Mouse (Mus musculus): ENCODE data around the gene Gm30191.
"Not testable (repeated sequence)": the region's sequence is repeated elsewhere in the genome, so short reads cannot be mapped to it uniquely, and the experiment has no call there.

The Gm30191 gene

DNA sequence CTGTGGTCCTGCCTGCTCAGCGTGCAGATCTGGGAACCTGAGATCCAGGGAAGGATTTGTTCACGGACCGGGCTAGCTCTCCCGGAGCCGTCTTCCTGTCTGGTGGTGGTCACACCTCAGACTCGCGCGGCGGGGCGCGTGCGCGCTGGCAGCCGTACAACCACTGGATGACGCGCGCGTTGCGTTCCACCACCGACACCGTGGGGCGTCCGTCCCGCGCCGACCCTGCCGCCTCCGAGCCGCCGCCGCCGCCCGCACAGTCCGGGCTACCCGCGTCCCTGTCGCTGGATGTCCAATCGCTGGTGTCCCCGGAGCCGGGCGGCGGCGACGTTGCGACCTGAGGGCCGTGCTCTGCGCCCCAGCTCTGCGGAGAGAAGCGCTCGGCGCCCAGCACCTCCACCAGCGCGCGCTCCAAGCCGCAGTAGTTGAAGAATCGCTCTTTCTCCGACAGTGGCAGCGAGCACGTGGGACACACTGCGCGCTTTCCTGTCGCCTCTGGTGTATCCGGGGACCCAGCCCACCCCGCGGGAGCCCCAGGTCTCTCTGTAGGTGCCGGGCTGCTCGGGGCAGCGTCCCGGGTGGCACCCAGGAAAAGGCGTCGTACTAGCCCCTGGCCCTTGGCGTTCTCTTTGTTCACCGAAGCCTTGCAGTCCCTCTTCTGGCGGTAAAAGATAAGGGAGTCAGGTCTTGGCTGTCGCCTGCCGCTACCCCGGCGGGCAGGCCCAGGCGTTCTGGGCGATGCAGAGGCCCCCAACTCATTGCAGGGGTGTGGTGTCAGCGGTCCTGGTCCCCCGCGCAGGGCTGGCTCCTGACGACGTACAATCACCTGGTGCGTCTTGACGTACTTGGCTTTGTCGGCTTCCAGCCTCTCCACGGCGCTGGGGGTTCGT lies 4.8 kb downstream of the Gm30191 start:
- no peak for DNase-seq (ENCODE audit: low spot score in 2 of 2)

DNA sequence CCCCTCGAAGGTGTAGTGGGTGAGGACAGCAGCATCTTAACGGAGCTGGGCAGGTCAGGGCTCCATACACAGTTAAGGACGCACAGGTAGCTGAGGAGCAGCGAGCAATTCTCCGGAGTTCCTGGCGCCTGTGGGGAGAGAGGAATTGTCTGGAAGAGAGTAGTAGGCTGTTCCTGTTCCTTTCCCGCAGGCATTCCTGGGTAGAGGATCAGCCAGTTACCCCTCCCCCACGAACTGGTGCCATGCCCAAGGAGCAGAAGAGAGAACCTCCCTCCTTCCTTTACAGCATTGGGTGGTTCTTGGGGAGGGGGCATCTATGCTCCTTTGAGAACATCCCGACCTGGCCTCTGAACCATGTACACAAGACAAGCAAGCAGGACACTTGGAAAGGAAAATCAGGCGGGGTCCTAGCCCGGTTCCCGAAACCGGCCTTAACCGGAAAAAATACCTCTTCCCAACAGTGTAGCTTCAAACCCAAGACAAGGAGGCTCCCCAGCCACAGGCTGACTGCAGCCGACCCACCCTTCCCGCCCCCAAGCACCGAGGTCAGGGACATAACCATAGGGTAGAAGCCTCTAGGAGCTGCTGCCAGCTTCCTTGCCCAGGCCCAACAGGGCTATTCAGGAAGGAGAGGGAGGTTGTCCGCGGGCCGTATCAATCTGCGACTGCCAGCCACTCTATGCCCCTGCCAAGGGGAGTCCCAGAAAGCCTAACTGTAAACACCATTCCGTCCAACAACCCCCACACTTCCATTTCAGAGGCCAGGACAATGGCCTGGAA lies 5.6 kb downstream of the Gm30191 start:
- DNase-seq (ENCODE audit: low spot score in 2 of 2): no peak

DNA sequence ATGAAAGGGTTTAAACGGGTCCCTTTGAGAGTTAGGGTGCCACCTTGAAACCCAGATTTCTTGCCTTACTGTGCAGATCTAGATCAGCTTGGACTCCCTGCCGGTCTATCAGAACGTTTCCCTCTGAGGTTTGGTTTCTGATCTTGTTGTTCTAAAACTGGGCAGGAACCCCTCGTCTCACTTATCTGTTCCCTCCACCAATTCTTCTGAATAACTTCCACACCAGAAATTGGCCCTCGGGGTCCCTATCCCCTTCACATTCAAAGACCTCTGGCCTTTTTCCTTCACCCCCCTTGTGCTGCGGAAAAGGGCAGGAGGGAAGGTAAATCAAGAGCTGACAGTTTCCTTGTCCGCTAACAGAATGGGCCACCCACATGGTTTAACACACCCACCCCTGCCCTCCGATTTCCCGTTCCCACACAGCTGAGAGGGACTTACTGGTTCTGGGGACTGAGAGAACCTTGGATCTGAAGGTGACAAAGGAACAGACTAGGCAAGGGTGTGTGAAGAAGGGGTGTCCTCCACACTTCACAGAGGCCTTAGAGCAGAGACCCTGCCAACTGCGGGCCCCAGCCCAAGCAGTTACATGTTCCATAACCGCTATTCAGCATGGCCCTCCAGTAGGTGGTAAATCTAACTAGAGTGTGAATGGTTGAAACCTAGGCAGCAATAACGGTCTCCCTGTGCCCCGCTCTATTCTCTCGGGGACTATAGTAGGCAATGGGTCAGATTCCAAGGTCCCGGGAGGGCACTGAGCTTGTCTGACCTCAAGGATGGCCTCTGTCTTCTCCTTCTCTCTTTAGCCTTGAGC lies 6.4 kb downstream of the Gm30191 start:
- DNase-seq (ENCODE audit: low spot score in 2 of 2): no peak

DNA sequence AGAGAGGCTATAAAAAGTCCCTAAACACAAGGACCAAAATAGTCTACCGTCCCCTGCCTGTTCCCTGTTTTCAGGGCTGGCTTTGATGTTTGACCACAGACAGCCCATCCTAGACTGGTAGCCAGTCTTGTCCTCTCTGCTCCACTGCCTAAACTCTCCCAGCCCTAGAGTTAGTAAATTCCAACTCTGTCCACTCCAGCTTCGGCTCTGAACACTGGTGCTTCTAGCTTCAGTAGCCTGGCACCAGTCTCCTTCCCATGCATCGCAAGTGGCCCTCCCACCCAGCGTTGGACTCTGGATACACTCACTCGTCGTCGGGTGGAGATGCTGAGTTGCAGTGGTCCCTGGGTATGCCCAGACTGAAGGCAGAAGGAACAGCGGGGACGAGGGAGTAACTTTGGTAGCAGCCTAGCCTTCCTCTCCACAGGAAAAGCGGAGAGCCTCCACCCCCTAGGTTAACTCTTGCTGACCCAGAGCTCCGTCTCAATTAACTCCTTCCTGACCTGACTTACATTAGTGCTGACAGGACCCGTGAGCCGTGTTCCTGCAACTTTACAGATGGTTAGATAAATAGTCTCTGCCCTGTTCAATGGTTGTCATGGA lies 7.1 kb downstream of the Gm30191 start, which contains the start of gene Grrp1:
Gene Grrp1 (minus strand): TSS at position 385 of the 603 bp plus-strand sequence.
- DNase-seq (ENCODE audit: low spot score in 2 of 2): no peak

DNA sequence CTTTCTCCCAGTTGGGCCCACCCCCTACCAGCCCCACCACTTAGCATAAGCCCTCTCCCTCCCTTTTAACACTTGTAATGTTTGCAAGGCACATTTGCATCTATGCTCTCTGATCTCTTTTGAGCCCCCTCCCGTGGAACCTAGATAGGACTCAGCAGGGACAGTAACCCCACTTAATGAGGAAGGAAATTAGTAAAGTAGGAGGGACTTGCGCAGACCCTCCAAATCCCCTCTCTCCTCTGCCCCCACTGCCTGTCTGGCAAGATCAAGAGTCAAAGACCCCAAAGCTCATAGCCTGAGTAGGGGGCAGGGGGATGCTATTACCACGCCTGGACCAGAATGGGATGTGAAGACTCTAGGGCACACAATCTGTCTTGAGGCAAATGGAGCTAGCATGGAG lies 8.1 kb downstream of the Gm30191 start:
- DNase-seq (ENCODE audit: low spot score in 2 of 2): no peak

DNA sequence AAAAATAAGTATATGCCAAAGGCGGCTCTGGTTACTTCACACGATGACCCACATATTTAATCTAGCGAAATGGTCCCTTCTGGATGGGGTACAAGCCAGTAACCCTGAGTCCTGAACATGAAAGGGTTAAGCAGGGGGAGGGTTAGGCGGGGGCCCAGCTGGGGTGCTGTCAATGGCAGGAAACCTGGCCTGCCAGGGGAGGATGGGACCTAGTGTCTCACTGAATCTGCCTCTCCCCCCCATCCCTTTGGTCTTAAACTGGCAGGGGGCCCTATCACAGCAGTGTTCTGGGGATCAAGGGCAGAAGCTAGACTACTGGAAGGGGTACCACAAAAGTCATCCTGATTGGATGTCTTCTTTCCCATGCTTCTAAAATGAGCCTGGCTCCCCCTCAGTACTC lies 9.1 kb downstream of the Gm30191 start:
- DNase-seq (ENCODE audit: low spot score in 2 of 2): no peak

DNA sequence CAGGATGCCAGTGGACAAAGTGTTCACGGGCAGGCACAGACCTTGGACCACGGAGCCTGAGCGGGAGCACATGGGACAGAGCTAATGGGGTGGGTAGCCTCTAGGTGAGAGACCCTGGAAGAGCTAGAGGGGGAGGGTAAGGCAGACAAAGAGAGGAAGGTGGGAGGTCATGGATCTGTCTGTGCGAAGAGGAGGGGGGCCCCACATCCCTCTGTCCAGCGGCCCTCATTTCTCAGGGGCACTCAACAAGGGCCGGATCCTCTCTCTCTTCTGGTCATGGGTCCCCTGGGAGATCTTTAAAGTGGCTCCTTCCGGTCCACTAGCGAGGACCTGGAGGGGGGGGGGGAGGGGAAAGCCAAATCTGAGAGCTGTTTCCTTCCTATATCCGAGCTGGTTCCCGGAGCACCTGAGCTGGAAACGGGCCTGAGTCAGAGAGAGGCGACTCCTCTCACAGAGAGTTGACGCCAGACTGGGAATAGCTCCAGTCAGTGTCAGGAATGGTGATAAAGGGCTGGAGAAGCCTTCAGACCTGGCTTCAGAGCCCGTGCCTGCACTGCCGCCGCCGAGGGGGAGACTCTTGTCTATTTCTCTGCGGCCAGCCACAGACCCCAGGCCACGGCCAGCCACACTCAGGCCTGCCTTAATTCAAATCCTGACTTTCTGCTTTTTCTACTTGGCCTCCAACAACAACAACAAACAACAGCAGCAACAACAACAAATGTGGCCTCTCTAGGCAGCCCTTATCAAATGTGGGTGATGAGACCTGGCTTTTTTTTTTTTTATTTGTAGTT lies 9.9 kb downstream of the Gm30191 start:
- DNase-seq (ENCODE audit: low spot score in 2 of 2): no peak

DNA sequence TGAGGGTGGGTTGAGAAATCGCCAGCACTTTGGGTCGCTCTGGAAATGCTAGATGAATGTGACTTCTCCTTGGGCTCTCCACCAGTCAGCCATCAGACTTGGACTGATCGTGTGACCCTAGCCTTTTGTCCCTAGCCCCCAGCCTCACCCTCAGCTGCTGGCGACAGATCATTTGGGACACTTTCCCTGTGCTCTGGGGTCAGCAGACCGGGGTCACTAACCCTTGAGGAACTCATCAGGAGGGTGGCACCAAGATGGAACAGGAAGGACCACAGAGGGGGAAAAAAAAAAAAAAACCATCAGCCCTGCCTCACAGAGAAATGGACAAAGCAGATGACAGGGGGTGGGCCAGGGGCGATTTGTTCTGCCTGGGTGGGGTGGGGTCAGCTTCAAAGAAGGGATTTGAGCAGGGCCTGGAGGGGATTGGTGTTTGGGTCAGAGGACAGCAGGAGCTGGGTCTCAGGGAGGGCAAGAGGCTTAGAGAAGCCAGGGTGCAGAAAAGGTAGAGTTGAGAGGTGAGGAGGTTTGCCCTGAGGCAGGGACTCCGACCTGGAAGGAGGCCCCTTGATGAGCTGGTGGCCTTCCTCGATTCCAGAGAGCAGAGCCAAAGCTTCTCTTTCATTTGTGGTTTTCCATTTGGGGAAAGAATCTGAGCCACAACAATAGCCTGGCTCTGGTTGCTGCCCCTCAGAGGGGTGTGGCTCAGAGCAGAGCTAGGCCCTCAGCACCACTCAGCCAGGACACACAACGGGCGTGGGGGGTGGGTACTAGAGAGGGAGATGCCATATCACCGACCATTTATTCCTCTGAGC lies 10.7 kb downstream of the Gm30191 start:
- DNase-seq (ENCODE audit: low spot score in 2 of 2): no peak

DNA sequence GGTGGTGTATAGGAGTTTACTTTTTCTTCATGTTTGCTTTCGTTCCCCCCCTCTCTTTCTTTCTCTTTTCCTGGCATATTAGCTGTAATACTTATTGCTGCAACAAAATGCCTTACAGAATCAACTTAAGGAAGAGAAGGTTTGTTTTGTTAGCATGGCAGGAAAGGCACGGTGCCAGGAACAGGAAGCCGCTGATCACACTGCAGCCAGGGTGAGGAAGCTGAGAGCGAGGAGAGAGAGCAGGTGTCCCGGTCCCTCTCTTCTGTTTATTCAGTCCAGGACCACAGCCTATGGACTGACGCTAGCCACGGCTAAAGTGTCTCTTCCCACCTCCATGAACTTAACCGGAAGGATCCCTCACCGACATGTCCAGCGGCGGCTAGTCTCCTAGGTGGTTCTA lies 11.6 kb downstream of the Gm30191 start:
- DNase-seq (ENCODE audit: low spot score in 2 of 2): no peak

DNA sequence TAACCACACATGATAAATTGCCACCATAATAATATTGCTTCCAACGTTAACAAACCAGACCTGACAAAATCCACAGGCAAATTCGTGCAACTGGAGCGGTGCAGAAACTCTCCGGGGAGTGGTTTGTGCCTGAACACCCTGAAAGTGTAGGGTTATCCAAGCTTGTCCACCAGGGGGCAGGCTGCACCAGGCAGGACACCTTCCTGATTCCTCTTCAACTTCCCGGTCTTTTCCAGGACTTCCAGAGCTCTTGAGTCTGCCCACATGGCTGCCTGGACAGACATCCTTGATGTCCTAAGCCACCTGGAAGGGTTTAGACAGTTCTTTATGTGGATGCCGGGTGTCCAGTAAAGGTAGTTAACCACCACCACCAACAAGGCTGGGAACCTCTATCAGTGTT lies 16.5 kb downstream of the Gm30191 start:
- peak in 1 of 2 experiments; percentile 78 for DNase-seq (ENCODE audit: low spot score in 2 of 2)

DNA sequence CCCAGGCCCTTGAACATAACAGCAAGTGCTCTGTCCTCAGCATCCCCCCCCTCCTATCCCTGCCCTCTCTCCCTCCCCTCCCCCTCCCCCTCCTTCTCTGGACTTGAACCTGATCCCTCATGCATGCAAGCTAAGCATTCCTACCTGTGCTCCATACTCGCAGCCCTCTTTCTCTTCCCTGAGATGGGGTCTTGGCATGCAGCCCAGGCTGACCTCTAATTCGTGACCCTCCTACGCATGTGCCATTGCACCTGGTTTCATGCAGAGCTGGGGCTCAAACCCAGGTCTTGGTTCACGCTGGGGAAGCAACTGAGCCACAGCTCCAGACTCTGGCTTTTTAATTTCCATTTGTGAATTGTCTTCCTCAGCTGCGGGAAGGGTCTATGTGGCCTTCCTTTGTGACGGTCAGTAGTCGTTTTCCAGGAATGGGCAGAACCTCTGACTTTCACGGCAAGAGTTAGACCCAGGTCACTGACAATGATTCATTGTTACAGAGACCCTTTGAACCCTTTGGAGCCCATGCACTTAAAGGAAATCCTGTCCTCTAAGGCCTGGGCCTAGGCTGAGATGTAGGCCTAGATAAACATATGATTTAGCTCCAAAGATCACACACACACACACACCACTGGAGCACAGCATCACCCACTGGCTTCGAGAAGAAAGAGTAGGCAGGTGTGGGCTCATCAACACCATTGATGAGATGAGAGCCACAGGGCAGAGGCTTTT lies 19.3 kb downstream of the Gm30191 start:
- no peak for DNase-seq (ENCODE audit: low spot score in 2 of 2)

DNA sequence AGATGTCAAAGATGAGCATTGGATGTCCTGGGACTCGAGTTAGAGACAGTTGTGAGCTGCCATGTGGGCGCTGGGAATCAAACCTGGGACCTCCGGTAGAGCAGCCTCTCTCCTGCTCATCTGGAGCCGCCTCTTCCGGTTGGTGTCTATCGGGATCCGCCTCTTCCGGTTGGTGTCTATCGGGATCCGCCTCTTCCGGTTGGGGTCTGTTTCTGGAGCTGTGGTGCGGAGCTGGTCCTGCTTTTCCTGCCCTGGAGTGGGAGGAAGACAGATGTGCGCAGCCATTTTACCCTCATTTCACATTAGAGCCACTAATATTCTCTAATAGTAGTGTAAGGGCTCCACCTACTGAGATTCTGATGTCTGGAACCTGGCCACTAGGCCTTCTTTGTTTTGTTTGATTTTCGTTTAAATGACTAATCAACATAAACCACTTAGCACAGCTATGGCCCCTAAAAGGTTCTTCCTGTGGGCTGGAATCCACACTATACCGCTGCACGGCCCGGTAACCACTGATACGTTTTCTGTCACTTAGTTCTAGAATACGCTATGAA lies 21.4 kb downstream of the Gm30191 start:
- no peak for DNase-seq (ENCODE audit: low spot score in 2 of 2)

DNA sequence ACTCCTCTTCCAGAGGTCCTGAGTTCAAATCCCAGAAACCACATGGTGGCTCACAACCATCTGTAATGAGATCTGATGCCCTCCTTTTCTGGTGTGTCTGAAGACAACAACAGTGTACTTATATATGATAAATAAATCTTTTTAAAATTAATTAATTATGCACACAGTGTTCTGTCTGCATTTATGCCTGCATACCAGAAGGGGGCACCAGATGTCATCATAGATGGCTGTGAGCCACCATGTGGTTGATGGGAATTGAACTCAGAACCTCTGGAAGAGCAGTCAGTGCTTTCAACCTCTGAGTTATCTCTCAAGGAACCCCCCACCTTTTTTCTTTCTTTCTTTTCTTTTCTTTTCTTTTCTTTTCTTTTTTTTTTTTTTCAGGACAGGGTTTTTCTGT lies 22.9 kb downstream of the Gm30191 start:
- not testable (repeated sequence) for DNase-seq (ENCODE audit: low spot score in 2 of 2)

DNA sequence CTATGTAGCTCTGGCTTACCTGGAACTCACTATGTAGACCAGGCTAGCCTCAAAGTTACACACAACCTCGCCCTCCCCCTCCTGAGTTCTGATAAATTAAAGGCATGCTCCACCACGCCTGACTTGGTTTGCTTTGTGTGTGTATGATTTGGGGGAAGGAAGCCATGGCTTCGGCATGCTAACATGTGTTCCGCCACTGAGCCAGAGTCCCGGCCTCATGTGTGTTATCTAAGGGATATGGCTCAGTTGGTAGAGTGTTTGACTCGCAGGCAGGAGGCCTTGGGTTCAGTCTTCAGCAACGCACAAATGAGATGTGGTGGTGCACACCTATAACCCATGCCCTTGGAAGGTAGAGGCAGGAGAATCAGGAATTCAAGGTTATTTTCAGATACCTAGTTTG lies 25.2 kb downstream of the Gm30191 start:
- DNase-seq (ENCODE audit: low spot score in 2 of 2): no peak

DNA sequence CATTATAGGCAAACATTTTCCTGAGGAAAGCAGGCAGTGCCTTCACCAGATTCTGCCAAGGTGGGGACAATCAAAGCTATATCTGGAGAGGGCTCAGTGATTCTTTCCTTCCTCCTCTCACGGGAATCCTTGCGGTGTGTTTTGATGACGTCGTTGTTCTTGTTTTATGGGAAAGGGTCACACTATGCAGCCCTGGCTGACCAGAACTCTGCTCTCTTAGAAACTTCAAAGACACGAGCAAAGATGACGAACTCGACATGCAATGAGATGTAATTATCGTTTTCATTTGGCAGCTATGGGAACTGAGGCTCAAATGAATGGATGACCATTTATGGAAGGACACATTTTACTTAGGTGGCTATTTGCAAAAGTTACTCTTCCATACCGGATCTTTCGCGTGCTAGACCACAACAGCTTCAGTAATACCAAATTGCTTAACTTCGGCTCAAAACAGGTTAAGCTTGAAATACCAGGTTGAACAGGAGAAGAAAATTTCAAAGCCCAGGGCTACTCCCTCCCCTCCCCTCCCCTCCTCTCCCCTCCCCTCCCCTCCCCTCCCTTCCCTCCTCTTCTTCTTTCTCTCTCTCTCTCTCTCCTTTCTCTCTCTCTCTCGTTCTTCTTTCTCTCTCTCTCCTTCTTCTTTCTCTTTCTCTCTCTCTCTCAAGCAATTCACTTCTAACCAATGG lies 26.1 kb downstream of the Gm30191 start:
- DNase-seq (ENCODE audit: low spot score in 2 of 2): no peak

DNA sequence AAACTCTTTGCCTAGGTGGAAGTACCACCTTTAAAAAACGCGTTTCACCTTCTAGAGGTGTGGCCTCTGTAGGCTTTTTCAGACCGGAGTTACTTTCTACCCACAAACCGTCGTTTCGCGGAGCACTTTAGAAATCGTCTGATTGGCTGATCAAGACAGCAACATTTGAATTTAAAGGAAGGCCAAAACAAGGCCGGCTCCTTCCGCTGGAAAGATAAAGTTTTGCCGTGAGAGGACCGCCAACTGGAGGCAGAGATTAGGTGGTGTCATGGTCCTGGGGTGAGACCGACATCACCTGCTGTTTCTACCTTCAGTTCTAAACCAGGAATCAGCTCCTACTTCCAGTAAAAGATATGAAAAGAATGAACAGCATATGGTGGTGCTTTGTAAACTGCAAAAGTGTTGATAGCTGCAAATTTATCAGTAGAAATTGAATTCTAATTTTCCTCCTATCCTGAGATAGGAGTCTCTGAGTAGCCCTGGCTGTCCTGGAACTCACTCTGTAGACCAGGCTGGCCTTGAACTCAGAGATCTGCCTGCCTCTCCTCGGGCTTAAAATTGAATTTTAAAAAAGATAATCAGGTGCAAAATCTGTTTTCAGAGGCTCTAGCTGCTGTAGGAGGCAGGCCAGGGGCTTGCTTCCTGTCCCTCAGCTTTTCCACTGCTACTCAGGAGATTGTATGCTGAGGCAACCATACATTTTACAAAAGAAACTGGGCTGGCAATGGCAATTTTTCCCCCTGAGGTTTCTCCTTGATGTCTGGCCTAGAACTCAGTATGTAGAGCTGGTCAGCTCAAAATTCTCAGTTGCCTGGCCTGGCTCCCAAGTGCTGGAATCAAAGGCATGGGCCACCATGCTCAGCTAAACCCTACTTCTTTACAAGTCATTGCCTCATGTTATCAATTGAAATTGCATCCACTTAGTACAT lies 26.9 kb downstream of the Gm30191 start:
- DNase-seq (ENCODE audit: low spot score in 2 of 2): peak in 1 of 2 experiments; percentile 56

DNA sequence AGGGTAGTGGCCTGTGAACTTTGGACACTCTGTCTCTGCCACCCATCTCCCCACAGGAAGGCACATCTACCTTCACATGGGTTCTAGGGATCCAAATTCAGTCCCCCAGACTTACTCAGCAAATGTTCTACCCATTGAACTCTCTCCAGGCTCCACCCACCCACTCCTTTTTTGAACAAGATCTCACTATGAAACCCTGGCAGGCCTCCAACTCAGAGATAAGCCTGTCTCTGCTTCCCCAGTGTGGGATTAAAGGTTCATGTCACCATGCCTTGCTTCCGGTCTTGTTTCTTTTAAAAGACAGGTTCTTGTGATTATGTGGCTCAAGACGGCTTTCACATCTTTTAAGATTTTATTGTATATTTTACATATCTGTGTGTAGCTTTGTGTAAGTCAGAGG lies 38.2 kb downstream of the Gm30191 start:
- no peak for DNase-seq (ENCODE audit: low spot score in 2 of 2)

Measured in urinary bladder, postnatal 4 days (tissue).